Mouse (Mus musculus) liver, embryonic 14.5 days (tissue): ENCODE measurements around the gene Mmel1. TPM values are rescaled to one million over a fixed set of nuclear protein-coding genes. Genes with fewer than 3 reads are reported as not detected.

Experiments used
- ATAC-seq: fragments of 200-750 bp; cut with Nextera tagmentation; 2 replicates; pipeline ENCODE4 v1.8.0; 2017; ENCODE audit warnings: moderate number of reproducible peaks, mild to moderate bottlenecking, moderate library complexity; ENCODE audit not compliant: insufficient read depth
- DNase-seq, 3 experiments: peaks; one replicate each; pipeline ENCODE4 v3.0.0-alpha.2; 2012 to 2013; ENCODE audit warnings: low read depth in 3 of 3, low spot score in 3 of 3
- H3K27ac ChIP-seq: fragments of 300-500 bp; sonication (generic); 2 replicates; pipeline ENCODE4 v1.5.1; 2014; ENCODE audit warnings: moderate library complexity, mild to moderate bottlenecking, control low read depth, inconsistent platforms
- H3K27me3 ChIP-seq: fragments of 300-500 bp; sonication (generic); 2 replicates; pipeline ENCODE4 v1.6.1; 2014; ENCODE audit warnings: mild to moderate bottlenecking, low read length, moderate library complexity; ENCODE audit not compliant: control insufficient read depth, insufficient read depth
- H3K36me3 ChIP-seq: fragments of 300-500 bp; sonication (generic); replicated peaks from 2 replicates; pipeline ENCODE4 v1.6.1; 2014; ENCODE audit warnings: low read depth; ENCODE audit not compliant: control insufficient read depth, insufficient read depth
- H3K4me1 ChIP-seq, 2 experiments: fragments of 200-500 bp in 1 of 2; fragments of 300-500 bp in 1 of 2; sonication (generic) in 1 of 2; replicated peaks; 2 replicates each; pipeline ENCODE4 v1.6.1; 2012 to 2014; ENCODE audit warnings: antibody characterized with exemption in 1 of 2, inconsistent platforms in 1 of 2, low read length in 1 of 2; ENCODE audit not compliant: control insufficient read depth in 2 of 2, insufficient read depth in 2 of 2
- H3K4me2 ChIP-seq: fragments of 300-500 bp; sonication (generic); 2 replicates; pipeline ENCODE4 v1.6.1; 2014; ENCODE audit warnings: low read depth, mild to moderate bottlenecking, control low read depth, moderate library complexity
- H3K4me3 ChIP-seq, 2 experiments: fragments of 200-500 bp in 1 of 2; fragments of 300-500 bp in 1 of 2; sonication (generic) in 1 of 2; 2 replicates each; pipeline ENCODE4 v1.5.1; 2012 to 2014; ENCODE audit warnings: low read depth in 2 of 2, low read length in 2 of 2, mild to moderate bottlenecking in 2 of 2, control low read depth in 1 of 2, inconsistent platforms in 1 of 2, moderate library complexity in 1 of 2; ENCODE audit not compliant: insufficient read depth in 1 of 2
- H3K9ac ChIP-seq: fragments of 300-500 bp; sonication (generic); replicated peaks from 2 replicates; pipeline ENCODE4 v1.6.1; 2014; ENCODE audit warnings: mild to moderate bottlenecking, control low read depth, moderate library complexity
- H3K9me3 ChIP-seq: fragments of 300-500 bp; sonication (generic); 2 replicates; pipeline ENCODE4 v1.6.1; 2016; ENCODE audit warnings: low read length, mixed read lengths; ENCODE audit not compliant: control insufficient read depth
- CTCF ChIP-seq: IDR thresholded peaks from 2 replicates; pipeline ENCODE4 v1.5.1; 2016; ENCODE audit warnings: antibody characterized with exemption, low read depth, control low read depth
- EP300 ChIP-seq: IDR thresholded peaks from 2 replicates; pipeline ENCODE4 v1.6.1; 2016; ENCODE audit warnings: antibody characterized with exemption, low read depth
- WGBS: fragments of 180-500 bp; shearing (Covaris S2); extraction: QIAGEN DNeasy Blood & Tissue Kit; methylation state at CpG from one replicate; pipeline ENCODE4 v1.1.7; 2014; ENCODE audit not compliant: insufficient replicate concordance; 5-methylcytosine and 5-hydroxymethylcytosine counted together
- polyA plus RNA-seq, 2 experiments: library from polyadenylated mRNA; depleted of rRNA in 1 of 2; stranded (reverse) in 1 of 2; unstranded in 1 of 2; fragments of >200 nt; fragmentation: Nextera tagmentation in 1 of 2; extraction: Ambion mirVana in 1 of 2; gene quantifications; 2 replicates each; pipeline versions ENCODE4 v1.2.1 to v1.2.3; 2012 to 2014

Gene Mmel1
- polyA plus RNA-seq, 2 experiments: 2.4 to 2.7 TPM

DNA sequence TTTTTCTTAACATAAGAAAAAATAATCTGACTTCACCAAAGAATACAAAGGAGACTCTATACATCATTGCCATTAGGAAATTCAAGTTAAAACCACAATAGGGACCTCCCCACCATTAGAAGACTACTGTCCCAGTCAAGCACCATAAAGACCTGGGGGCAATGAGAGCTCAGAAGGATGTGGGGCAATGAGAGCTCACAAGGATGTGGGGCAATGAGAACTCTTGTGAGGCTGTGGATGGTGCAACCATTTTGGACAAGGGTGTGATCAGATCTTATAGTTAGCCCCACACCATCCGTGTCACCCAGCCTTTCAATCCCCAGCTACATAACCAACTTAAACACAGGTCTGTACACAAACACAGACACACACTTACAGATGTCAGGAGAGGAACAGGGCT is 68.4 kb downstream of the Mmel1 start:
- H3K27me3 ChIP-seq: no peaks in the 10 kb centered on the region; the same call in 1 of the 2 replicates
- no peak overlapping the region for H3K27ac ChIP-seq
- H3K9ac ChIP-seq: no peak overlapping the region
- no peak overlapping the region for H3K4me2 ChIP-seq
- no peak for ATAC-seq
- WGBS: 61% methylated on average over 1 of the region's 1 CpGs
- no peak overlapping the region for H3K4me3 ChIP-seq
- no peak for TF ChIP-seq EP300
- TF ChIP-seq CTCF: no peak
- no peaks in the 10 kb centered on the region for H3K9me3 ChIP-seq
- no peaks in the 10 kb centered on the region for H3K4me1 ChIP-seq
- no peak for DNase-seq
- no peaks in the 10 kb centered on the region for H3K36me3 ChIP-seq

GRCm38 (mm10) chr4:154940156-154940555 is 70.8 kb downstream of the Mmel1 start:
- Histone ChIP-seq H3K27me3 (no peaks in the 10 kb centered on the region; the same call in 1 of the 2 replicates), H3K9ac (no peak overlapping the region), H3K4me3 (no peak overlapping the region), H3K4me1 (peaks cover 5 to 6% of the 10 kb centered on the region in 2 experiments), H3K4me2 (no peak overlapping the region), H3K9me3 (no peaks in the 10 kb centered on the region), H3K36me3 (no peaks in the 10 kb centered on the region), H3K27ac (no peak overlapping the region)
- 68% methylated on average over 2 of the region's 2 CpGs for WGBS
- ATAC-seq: no peak
- no peak for DNase-seq
- TF ChIP-seq EP300 (no peak), CTCF (no peak)

- Histone ChIP-seq H3K36me3 (no peaks in the 10 kb centered on the region), H3K27ac (no peak overlapping the region), H3K9me3 (no peaks in the 10 kb centered on the region), H3K27me3 (peaks cover 4% of the 10 kb centered on the region), H3K4me3 (no peak overlapping the region), H3K4me1 (peaks cover 5 to 7% of the 10 kb centered on the region in 2 experiments), H3K4me2 (no peak overlapping the region), H3K9ac (no peak overlapping the region)
- TF ChIP-seq CTCF: no peak
- no peak for TF ChIP-seq EP300
- 77% methylated on average over 5 of the region's 5 CpGs for WGBS
- no peak for DNase-seq
- no peak for ATAC-seq
Observed at GRCm38 (mm10) chr4:154941831-154942230, 72.4 kb downstream of the Mmel1 start.

- Histone ChIP-seq H3K9ac (no peak overlapping the region), H3K27me3 (peaks cover 4% of the 10 kb centered on the region), H3K4me3 (no peak overlapping the region), H3K27ac (no peak overlapping the region), H3K36me3 (no peaks in the 10 kb centered on the region), H3K9me3 (no peaks in the 10 kb centered on the region), H3K4me1 (peaks cover 5 to 7% of the 10 kb centered on the region in 2 experiments), H3K4me2 (no peak overlapping the region)
- ATAC-seq: no peak
- no peak for DNase-seq
- 75% methylated on average over 10 of the region's 10 CpGs for WGBS
- TF ChIP-seq EP300 (no peak), CTCF (no peak)
Observed at GRCm38 (mm10) chr4:154942632-154943322, 73.4 kb downstream of the Mmel1 start.

GRCm38 (mm10) chr4:154943323-154944039 is 74.1 kb downstream of the Mmel1 start:
- Histone ChIP-seq H3K27ac (peak overlapping the region; percentile 44), H3K9ac (peak overlapping the region; percentile 34)
- 71% methylated on average over 6 of the region's 6 CpGs for WGBS

More at GRCm38 (mm10) chr4:154943323-154944039, 74.1 kb downstream of the Mmel1 start:
- Histone ChIP-seq H3K4me1 (peaks cover 5 to 7% of the 10 kb centered on the region in 2 experiments), H3K27me3 (peaks cover 8% of the 10 kb centered on the region), H3K9me3 (no peaks in the 10 kb centered on the region), H3K4me2 (no peak overlapping the region), H3K4me3 (no peak overlapping the region), H3K36me3 (no peaks in the 10 kb centered on the region)
- DNase-seq: no peak
- ATAC-seq: no peak
- TF ChIP-seq CTCF: no peak
- no peak for TF ChIP-seq EP300
